Mouse (Mus musculus) olfactory bulb, adult 2 months (tissue): Measurements from ENCODE around the gene Phox2b.

Source experiments
- CTCF ChIP-seq: fragments of 200-500 bp; IDR thresholded peaks from 2 replicates; pipeline ENCODE4 v1.5.1; 2012; ENCODE audit warnings: low read depth, mild to moderate bottlenecking, low read length, moderate library complexity; ENCODE audit not compliant: insufficient read depth
- POLR2A ChIP-seq: fragments of 200-500 bp; IDR thresholded peaks from 2 replicates; pipeline ENCODE4 v1.6.1; 2012; ENCODE audit warnings: mild to moderate bottlenecking, low read depth, low read length, moderate library complexity; ENCODE audit not compliant: insufficient read depth

DNA sequence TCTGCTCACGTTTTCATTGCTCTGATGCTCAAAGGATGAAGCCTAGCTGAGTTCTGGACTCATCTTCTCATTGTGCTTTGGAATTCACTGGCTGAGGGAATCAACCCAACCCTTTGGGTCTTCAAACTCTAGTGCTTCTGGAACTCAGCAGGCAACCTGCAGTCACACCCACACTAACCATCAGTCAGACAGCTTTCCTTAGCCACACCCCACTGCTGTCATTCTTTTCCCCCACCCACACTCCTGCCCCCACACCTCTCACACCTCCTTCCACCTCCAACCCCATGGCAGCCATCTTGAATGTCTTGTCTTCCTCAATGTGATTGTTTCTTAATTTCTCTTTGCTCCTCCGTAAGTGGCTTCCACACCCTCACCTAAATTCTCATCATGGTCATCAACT is 7.2 kb upstream of the Phox2b start:
- TF ChIP-seq CTCF (no peak), POLR2A (no peak)
